Mouse (Mus musculus) testis, adult 2 months (tissue): ENCODE data around the gene Gal3st2.

Source experiments
- CTCF ChIP-seq: fragments of 200-500 bp; IDR thresholded peaks from 2 replicates; pipeline ENCODE4 v1.5.1; 2012; ENCODE audit warnings: low read depth, mild to moderate bottlenecking, inconsistent platforms, low read length, moderate library complexity; ENCODE audit not compliant: control insufficient read depth, insufficient read depth, insufficient replicate concordance
- POLR2A ChIP-seq: fragments of 200-500 bp; IDR thresholded peaks from 2 replicates; pipeline ENCODE4 v1.6.1; 2012; ENCODE audit warnings: low read depth, mild to moderate bottlenecking, inconsistent platforms, low read length, moderate library complexity; ENCODE audit not compliant: control insufficient read depth

GRCm38 (mm10) chr1:93825105-93825674 is 35.9 kb upstream of the Gal3st2 start:
- peak; percentile 6; the same call in 1 of the 2 replicates for TF ChIP-seq CTCF
- TF ChIP-seq POLR2A = peak; percentile 96
